Mouse (Mus musculus) adrenal gland, postnatal 25 days (tissue): ENCODE results near the gene Col25a1. TPM values are rescaled to one million over a fixed set of nuclear protein-coding genes. Genes with fewer than 3 reads are reported as not detected.

Experiments
- DNase-seq: peaks from one replicate; pipeline ENCODE4 v3.0.0; 2021; ENCODE audit warnings: mixed read lengths
- total RNA-seq: library from RNA; stranded (reverse); gene quantifications from 2 replicates; pipeline ENCODE4 v1.2.3, GENCODE M21; 2021

The Col25a1 gene
- total RNA-seq, 1 experiment from 2014 or later: 10.3 TPM

DNA sequence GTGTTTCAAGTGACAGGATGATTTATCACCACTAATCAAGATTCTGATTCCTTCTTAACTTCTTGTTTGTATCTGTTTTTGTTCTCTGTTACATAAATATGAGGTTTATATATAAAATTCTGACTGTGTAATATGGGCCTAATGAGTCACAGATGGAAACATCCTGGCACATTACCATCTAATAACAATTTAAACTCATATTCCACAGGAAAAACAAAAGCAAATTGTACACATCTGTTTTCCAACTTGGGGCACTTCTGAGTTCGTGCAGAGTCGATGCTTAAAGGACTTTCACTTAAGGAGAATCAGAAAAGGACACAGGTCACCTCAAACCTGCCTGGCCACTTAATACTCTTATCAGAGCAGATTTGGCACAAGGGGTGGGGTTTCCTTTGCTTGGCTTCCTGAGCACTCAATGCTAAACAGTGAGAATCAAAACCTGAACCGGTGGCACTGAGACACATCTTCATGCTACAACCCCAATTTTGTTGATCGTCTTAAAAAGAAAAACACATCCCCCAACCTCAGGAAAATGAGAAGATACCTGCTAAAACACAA, 342.0 kb downstream of the Col25a1 start:
- DNase-seq: no peak

- DNase-seq: no peak
Observed at GRCm38 (mm10) chr3:130473970-130474369, 342.7 kb downstream of the Col25a1 start.

DNA sequence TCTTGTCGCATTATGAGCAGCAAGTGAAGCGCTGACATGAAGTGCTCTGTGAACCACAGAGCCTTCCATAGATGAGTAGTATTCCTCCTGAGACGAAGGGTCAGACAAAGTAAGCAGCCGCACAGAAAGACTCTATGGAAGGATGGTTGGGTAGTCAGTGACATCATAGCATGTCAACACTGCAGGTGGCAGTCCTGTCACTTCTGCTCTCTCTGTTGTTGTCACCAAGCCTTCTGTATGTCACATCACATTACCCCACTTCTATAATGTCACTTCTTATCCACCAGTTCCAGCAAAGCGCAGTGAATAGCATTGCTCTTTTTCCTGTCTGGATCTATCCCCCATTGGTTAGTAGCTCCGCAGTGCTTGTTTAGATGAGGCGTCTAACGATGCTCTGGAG, 351.2 kb downstream of the Col25a1 start:
- no peak for DNase-seq

DNA sequence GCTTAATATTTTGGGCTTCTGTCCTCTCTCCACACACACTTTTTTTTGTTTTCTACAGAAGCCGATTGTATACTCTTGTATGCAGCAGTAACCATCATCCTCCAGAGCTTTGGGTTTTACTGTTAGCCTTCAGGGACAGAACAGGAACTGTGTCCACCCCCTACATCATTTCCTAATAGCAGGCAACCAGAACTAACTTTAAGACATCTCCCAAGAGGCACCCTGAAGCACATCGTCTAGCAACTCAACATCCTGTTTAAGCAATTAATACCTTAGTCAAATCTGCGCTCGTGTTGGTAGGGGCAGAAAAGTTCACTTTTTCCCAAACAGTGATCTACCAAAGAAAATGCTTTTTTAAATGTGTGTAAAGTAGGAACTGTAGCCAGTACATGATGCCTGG, 357.5 kb downstream of the Col25a1 start:
- DNase-seq: no peak

GRCm38 (mm10) chr3:130494192-130494591, 362.9 kb downstream of the Col25a1 start:
- DNase-seq: no peak

DNA sequence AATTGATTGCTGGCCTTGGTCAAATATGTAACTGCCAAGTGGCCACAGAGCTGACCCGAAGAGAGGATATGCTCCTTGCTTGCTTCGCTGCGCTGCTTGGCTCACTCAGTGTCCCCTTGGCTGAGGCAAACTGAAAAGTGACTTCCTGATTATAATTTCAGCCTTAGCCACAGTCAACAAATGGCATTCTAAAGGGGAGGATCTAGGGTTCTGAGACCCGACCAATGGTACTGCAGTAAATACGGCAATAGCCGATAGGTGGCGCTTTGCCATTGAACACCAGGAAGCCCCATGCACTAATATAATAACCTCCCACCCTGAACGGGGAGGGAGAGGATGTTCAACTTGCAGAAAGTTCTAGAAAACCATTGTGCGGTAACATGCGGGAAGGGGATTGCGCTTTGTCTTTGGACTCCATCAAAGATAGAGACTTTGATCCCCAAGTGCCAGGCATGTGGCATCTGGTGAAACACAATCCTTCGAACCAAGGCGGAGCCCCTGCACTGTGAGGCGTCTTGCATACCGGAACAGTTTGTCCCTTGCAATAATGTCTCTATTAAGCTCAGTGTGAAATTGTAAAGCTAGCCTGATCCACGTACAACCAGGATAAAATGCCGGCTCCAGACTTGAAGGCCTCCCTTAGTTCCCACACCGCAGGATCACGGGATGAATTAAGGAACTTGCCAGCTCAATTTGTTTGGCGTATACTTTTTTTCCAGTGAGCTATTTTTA, 363.5 kb downstream of the Col25a1 start:
- DNase-seq: peak; percentile 12

GRCm38 (mm10) chr3:130497036-130497435, 365.7 kb downstream of the Col25a1 start:
- no peak for DNase-seq

DNA sequence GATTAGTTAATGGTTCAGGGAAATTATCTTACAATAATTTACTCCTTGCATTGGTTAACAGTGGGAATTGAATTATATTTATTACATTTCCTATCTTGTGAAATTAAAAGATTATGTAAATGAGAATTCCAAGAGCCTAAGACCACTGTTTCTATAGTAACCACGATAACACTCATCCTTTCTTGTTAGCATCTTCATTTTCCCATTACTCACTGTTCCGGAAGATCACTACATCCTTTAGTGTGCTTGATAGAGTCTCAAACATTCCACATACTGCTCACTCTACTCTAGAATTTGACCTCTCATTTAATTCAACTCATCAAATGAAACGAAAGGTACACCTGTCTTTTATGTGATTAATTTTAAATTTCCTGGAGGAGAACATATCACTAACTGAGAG, 370.4 kb downstream of the Col25a1 start:
- DNase-seq: no peak

DNA sequence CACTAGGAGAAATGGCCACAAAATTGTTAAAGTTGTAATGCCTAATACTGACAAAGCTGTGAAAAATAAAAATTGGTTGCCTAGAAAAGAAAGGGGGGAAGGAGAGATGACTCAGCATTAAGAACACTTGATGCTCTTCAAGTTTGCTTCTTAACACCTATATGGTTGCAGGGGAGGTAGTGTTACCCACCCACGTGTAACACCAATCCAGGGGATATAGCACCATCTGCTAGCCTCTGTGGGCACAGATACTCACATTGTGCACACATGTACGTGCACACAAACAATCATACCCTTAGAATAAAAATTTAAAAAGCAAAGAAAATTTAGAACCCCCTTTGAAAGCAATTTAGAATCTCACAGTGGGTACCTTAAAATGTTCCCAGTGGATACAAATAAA, 377.0 kb downstream of the Col25a1 start:
- DNase-seq: no peak

DNA sequence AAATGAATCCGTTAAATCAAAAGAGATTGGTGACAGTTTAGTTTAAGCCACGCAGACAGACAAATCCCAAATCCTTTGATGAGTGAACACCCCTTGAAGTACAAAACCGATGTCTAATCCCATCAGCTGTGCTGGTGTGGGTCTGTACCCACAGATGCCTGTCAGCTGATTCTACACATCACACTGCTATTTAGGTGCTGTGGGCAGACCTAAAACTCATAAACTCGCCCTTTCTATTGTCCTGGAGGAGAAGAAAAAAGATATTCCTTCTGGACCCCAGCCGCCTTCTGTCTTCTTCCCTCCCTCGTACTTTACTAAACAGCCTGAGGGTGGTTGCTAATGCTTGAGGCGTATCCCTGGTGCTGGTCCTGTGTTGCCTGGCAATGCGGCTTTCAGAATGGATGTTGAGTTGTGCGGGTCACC, 387.2 kb downstream of the Col25a1 start:
- DNase-seq: no peak

GRCm38 (mm10) chr3:130521834-130522476, 390.7 kb downstream of the Col25a1 start:
- no peak for DNase-seq

DNA sequence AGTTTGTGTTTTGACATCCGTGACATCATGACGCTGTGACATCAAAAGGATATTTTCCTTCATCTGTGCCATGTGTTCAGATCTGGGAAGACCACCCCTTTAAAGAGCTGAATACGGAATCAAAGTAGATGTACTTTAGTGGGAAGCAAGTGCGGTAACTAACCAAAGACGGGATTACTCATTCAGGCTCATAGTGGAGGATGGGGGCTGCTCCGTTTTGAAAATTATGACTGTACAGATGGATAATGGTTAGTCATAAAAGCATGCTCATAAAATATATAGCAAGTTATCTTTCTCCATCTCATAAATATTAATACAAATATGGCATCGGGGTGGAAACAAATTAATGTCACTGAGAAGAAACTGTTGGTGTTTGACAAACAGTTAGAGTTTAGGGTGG, 391.7 kb downstream of the Col25a1 start:
- DNase-seq: no peak

DNA sequence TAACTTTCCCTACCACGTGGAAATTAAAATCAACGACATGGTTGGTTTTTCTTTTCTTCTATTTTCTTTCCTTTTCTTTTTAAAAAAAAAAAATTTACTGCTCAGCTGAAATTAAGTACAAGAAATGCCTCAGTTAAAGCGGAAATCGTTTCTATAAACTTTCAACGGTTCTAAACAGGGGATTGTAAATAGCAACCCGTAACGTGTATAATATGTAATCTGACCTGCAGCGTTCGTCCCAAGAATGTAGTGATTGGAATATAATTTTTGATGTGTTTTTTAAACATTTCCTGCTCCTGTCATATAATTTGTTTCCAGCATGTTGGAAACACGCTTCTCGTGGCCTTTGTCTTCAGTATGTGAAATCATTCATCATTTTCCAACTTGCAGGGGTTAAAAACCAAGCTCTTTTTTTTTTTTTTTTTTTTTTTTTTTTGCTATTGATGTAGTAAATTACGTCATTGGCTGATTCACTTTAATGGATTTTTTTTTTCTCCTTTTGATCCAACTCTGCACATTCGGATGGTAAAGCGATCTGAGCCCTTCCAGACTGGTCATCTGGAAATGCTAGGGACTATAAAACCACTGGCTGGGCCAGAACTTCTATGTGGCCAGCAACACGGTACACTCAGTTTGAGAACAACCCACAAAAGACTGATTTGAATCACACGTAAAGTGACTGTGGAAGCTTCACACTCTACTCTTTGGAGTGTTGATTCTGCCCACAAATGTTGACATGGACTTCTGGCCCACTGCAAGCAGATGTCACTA, 393.3 kb downstream of the Col25a1 start:
- no peak for DNase-seq

DNA sequence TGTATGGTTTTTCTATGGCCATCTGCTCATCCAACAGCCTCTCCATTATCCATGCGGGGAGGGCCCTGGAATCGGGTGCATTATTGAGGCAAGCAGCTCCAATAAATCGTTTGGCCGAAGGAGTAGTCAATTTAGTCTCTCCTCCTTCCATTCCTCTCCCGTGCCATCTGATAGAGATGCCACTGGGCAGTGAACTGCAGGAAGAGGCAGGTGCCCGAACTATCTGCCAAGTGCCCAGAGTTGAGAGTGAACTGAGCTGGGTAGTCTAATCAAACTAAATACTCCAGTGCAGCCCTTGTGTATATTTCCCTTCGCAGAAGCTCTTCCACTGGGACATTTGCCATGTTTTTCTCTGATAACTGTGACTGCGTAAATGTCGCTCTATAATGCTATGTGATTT, 403.7 kb downstream of the Col25a1 start:
- no peak for DNase-seq

DNA sequence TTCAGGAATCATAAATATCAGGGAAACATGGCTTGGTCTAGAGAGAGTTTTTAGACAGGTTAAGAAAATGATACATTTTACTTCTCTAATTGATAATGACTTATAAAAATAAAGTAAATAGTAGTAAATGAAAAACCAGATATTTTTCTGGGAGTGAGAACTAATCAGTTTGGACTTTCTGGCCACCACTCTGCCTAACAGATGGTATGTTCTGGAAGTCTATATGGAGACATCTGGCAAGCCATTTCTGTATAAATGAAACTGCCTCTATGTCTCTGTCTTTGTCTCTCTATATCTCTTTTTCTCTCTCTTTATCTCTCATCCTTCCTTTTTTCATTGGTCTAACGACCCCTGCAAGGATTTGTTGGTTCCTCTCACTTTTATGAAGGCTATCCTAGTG, 410.2 kb downstream of the Col25a1 start:
- no peak for DNase-seq

GRCm38 (mm10) chr3:130545995-130546394, 414.7 kb downstream of the Col25a1 start:
- DNase-seq: no peak

DNA sequence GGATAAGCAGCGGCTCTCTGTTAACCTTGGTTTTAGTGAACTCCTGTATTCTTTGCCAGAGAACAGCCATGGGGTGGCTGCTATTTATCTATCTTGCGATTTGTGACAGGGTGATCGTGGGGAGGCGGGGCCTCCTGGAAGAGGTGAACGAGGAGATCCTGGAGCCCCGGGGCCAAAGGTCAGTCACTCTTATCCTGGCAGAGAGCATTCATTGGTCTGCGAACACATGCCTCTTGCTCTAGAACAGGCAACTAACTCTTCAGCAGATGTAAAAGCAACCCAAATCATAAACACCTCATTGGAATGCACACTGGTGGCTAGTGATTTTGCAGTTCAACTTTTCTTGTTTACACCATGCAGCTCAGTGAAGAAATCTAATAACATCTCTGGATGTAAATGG, 417.8 kb downstream of the Col25a1 start:
- DNase-seq: no peak

DNA sequence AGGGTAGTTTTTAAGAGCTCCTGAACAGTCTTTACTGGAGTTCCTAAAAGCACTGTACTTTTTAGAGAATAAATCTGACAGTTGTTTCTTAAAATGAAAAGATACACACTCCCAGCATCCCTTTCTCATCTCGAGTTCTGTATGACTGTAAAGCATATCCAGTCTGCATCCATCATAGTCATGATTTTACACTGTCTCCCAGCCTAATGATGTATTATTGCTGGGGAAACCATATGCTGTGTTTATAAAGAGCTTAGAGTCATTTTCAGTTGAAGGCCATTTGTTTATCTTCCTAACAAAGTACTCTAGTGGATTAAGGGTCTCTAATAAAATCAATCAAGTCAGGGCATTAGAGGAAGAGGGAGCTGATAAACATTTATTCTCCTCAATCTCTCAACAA, 425.0 kb downstream of the Col25a1 start:
- no peak for DNase-seq

DNA sequence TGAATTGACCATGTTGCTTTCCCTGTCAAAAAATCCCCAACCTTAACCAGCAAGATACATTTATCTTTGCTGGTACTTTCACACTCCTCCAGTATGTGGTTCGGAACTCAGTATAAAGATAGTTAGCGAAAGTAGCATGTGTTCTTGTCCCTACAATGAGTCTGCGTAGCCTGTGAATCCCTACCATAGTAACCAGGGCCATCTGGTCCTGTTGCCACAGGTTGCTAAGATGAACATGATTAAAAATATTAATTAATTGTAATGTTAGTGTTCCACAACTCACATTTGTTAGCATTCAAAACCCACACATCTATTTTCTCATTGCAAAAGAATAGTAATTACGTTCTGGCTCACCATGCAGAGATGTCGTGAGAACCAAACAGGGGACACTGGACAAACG, 434.3 kb downstream of the Col25a1 start:
- DNase-seq: no peak

DNA sequence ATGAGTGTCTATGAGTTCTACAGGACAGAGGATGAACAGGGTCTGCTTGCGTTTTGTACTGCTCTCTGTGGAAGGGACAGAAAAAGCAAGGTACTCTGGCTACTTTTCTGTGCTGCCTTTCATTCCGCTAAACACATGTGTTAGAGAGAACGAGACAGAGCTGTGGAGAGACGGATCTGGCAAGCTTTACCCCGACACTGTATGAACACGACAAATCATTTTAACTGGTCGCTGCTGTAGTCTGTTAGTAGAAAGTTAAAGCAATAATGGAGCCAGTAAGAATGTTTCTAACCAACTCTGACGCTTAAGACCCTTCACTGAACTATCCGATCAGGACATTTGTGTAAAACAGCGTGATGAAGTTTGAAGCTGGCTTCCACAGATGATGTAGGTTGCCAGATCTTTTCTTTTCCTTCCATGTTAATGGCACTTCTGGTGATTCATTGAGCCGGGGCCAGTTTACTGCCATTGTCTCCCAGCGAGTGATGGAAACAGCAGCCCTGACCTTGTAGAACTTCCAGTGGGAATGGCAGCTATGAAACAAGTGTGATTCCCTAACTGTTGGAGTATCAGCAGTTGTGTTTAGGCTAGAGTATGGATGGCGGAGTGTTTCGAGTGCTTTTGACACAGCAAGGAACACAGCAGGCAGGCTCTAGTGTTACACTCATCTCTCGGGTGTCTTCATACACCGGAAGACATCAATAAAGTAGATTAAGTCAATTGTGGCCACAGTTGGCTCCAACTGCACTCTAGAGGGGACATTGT, 437.2 kb downstream of the Col25a1 start:
- DNase-seq: no peak

DNA sequence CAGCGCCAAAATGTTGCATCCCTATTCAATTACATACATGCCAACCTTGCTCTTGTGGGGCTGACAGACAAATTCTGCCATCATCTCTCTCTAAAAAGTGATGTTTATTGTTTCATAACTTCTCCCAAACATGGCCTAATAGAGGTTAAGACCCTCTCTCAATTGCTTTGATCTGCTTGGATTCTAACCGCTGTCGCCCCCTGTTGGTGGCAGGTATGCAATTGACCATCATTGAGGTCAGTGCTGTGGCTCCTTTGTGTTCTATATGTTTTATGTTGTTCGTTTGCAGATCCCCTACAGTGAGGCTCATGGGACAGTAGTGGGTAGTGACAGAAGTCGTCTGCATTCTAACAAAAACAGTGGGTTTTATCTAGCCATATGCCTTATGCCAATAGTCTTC, 441.9 kb downstream of the Col25a1 start:
- DNase-seq: no peak

DNA sequence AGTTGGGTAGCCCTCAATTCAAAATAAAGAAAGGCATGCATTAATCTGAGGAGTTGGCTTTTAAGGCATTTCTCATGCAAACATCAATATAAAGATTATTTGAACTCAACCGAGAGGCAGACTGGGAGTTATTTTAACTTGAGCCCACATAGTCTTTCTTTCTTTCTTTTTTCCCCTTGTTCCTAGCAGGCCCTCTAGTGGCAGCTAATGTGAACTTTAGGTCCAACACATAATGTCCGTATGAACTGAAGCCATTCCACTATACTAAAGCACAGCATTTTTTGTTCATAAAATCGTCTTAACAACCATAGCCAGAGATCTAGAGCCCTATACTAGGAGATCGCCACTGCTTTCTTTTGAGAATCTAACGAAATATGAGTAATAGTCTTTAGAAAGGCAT, 443.4 kb downstream of the Col25a1 start:
- DNase-seq: no peak
